Mouse (Mus musculus) c-Kit-positive CD71-positive TER-119-negative erythroid progenitor cells, embryonic 14.5 days (primary cell): ENCODE results near the gene Gcc1.

Experiments
- DNase-seq: peaks from one replicate; pipeline ENCODE4 v3.0.0-alpha.2; 2013; ENCODE audit warnings: low read depth

Gene Gcc1

GRCm38 (mm10) chr6:28428290-28428689 is at the start of gene Gcc1:
Gene Gcc1 (minus strand): TSS chr6:28428390.
- DNase-seq: no peak

- no peak for DNase-seq
These were observed 46.6 kb upstream of the Gcc1 start, which contains the start of gene Snd1 for GRCm38 (mm10) chr6:28474839-28475238. Gene Snd1 (plus strand): TSS chr6:28475139.

GRCm38 (mm10) chr6:28474211-28474610 is 46.0 kb upstream of the Gcc1 start:
- no peak for DNase-seq

- no peak for DNase-seq
These were observed 43.3 kb upstream of the Gcc1 start for GRCm38 (mm10) chr6:28471284-28472035.

- no peak for DNase-seq
These were observed 42.4 kb upstream of the Gcc1 start for GRCm38 (mm10) chr6:28470621-28471020.

GRCm38 (mm10) chr6:28470017-28470602 is 41.9 kb upstream of the Gcc1 start:
- DNase-seq: no peak

- DNase-seq: no peak
These were observed 36.4 kb upstream of the Gcc1 start for GRCm38 (mm10) chr6:28464630-28465029.

- no peak for DNase-seq
These were observed 32.3 kb upstream of the Gcc1 start for GRCm38 (mm10) chr6:28460534-28460933.

GRCm38 (mm10) chr6:28459221-28459668 is 31.1 kb upstream of the Gcc1 start:
- DNase-seq: no peak

- DNase-seq: no peak
These were observed 22.8 kb upstream of the Gcc1 start for GRCm38 (mm10) chr6:28450977-28451376.

GRCm38 (mm10) chr6:28450481-28450880 is 22.3 kb upstream of the Gcc1 start:
- DNase-seq: no peak

GRCm38 (mm10) chr6:28449253-28449652 is 21.1 kb upstream of the Gcc1 start, which contains the start of gene Pax4:
Gene Pax4 (minus strand): TSS chr6:28449353.
- DNase-seq: no peak

- DNase-seq: no peak
These were observed 19.7 kb upstream of the Gcc1 start for GRCm38 (mm10) chr6:28447937-28448336.

- DNase-seq: no peak
These were observed 3.3 kb upstream of the Gcc1 start for GRCm38 (mm10) chr6:28431538-28431855.

GRCm38 (mm10) chr6:28430795-28431537 is 2.8 kb upstream of the Gcc1 start:
- DNase-seq: no peak

- DNase-seq: no peak
These were observed 1.7 kb upstream of the Gcc1 start for GRCm38 (mm10) chr6:28429870-28430269.

- DNase-seq: no peak
These were observed 922 bp downstream of the Gcc1 start, which contains the start of gene Fscn3 for GRCm38 (mm10) chr6:28427096-28427839. Gene Fscn3 (plus strand): TSS chr6:28427789.

GRCm38 (mm10) chr6:28425019-28425418 is 3.2 kb downstream of the Gcc1 start:
- DNase-seq: no peak

GRCm38 (mm10) chr6:28423767-28424695 is 4.2 kb downstream of the Gcc1 start:
- DNase-seq: no peak

- DNase-seq: peak; percentile 69
These were observed 4.9 kb downstream of the Gcc1 start, which contains the start of gene Arf5 for GRCm38 (mm10) chr6:28423313-28423712. Gene Arf5 (plus strand): TSS chr6:28423560.
